Mouse (Mus musculus): ENCODE measurements around the gene Flywch1.

Flywch1 gene

GRCm38 (mm10) chr17:23744076-23744475, 27.3 kb downstream of the Flywch1 start:
- DNase-seq (ENCODE audit: inconsistent ontology term) = no peak

DNA sequence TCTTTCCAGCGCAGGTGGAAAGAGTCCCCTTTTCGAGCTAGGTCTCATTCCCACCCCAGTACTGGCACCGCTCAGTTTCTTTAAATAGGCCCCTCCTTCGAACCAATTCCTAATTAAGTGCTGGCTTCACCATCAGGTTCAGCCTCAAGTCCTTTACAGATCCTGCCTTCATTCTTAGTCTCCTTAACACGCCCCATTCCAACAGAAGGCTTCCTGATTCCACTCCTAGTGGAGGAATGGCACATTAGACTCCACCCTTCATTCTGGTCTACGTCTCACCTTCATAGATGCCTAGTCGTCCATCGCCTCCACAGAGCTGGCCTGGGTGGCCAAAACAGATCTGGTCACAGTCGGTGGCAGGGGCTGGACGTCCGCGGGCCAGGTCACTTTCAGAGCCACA, 28.5 kb downstream of the Flywch1 start:
- DNase-seq (ENCODE audit: inconsistent ontology term) = no peak

DNA sequence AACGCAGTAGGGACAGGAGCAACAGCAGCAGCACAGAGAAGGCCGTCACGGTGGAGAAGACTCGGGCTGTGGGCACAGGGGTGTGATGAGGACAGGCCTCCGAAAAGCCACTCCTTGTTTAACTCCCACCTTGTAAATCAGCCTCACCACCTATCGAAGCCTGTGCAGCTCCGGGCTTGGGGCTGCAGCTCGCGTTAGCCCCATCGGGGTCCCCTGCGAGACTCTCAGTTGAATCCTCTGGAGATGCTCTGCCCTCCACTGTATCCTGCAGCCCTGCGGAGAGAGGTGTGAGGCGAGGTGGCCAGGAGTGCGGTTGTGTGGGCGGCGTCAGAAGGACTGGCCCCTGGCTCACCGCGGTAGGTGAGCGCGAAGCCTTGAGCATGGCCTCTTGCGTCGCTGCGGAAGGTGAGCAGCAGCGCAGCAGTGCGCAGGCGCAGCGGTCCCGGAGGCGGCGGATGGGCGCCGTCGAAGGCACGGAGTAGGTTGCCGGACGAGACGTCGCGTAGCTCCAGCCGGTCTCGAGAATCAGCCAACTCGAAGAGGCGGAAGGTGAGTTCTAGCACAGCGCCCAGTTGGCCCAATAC, 29.1 kb downstream of the Flywch1 start:
- DNase-seq (ENCODE audit: inconsistent ontology term) = no peak

DNA sequence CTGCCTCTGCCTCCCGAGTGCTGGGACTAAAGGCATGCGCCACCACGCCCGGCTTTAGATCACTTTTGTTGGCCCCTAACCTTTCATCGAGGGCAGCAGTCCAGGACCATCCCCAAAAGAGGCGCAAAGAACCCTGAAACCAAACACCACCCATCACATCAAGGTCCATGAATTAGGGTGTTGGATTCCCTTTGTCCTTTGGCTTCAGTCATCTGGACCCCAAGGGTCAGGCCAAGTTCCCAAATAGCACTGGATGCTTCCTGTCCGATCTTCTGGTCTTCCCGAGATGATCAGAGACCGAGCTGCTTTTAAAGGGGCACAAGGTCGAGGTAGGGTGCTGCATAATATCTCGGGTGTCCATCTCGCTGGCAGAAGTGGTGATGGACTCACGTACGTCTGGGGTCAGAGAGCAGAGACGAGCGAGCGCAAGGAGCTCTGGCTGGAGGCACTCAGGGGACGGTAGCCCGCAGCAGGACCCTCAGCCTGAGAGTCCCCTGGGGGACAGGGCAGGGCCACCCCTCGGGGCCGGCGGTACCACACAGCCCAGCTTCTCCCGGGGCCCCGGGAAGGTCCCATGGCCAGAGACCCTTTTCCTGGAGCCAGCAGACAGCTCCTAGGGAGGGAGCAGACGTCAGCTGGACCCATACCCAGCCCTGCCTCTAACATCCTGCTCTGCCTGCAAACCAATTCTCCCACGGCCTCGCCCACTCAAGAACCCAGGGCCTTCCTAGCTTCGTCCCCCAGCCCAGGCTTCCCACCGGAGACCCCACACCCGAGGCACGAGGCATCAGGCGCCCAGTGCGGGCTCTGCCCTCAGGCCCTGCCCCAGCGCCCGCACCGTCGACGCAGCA, 29.8 kb downstream of the Flywch1 start:
- no peak for DNase-seq (ENCODE audit: inconsistent ontology term)

- no peak for DNase-seq (ENCODE audit: inconsistent ontology term)
These were observed 30.8 kb downstream of the Flywch1 start, which contains the start of gene Paqr4 for GRCm38 (mm10) chr17:23740598-23741021. Paqr4 (minus strand) TSS chr17:23740867.

DNA sequence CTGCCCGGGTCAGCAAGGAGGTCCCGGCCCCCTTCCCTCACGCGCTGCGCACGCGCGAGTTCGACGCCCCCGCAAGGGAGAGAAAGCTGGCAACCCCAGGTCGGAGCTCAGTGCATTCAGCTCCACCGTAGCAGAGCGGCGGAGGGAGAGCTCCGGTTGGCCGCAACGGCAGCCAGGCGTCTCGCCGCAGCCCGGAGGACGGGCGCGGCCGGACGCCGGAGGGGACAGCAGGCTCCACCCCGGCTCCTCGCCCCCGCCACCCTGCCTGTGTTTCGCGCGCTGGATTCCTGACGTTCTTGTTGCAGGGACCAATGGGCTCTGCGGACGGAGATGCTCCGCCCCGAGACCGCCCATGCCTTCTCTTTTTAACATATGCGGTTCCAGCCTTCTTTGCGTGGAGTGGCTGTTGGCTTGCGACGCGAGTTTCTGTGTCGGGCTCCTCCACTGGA, 31.2 kb downstream of the Flywch1 start:
- DNase-seq (ENCODE audit: inconsistent ontology term) = peak; percentile 96

GRCm38 (mm10) chr17:23739202-23740135, 31.9 kb downstream of the Flywch1 start:
- peak; percentile 60 for DNase-seq (ENCODE audit: inconsistent ontology term)

DNA sequence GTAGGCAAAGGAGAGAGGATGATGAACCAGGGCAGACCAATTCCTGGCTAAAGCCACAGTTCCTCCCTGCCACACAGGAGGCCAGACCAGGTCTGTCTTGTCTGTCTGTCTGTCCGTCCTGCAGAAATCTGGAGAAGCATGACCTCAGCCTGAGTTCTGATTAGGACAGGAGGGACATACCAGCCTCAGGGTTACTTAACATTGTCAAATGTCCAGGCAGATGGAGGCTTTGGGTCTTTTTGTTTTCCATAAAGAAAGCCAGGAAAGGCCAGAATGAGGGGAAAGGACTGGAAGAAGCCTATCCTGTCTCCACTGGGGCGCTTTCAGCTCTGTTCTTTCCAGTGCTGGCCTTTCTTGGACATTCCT, 32.6 kb downstream of the Flywch1 start:
- DNase-seq (ENCODE audit: inconsistent ontology term) = no peak

- DNase-seq (ENCODE audit: inconsistent ontology term) = no peak
These were observed 33.6 kb downstream of the Flywch1 start for GRCm38 (mm10) chr17:23737493-23738445.

DNA sequence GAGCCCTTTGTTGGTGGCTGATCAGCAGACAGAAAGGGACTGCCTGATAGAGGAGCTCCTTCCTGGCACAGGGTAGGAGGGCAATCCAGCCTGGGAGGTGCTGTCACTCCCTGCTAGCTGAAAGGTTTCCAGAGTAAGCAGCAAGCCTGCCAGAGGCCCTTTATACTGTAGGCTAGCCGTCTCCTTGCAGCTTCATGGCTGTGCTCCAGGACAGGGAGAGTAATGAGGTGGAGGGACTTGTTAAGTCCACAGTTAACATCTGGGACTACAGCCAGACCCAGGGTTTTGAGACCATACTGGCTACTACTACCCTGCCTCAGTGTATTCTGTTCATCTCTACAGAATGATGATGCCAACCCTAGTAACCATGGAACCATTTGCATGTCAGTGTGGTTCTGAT, 37.1 kb downstream of the Flywch1 start:
- DNase-seq (ENCODE audit: inconsistent ontology term) = no peak

GRCm38 (mm10) chr17:23730441-23730840, 41.0 kb downstream of the Flywch1 start:
- DNase-seq (ENCODE audit: inconsistent ontology term) = no peak

- DNase-seq (ENCODE audit: inconsistent ontology term) = peak; percentile 96
These were observed 44.7 kb downstream of the Flywch1 start for GRCm38 (mm10) chr17:23726758-23727142.

- DNase-seq (ENCODE audit: inconsistent ontology term) = peak; percentile 95
These were observed 45.2 kb downstream of the Flywch1 start, which contains the start of gene Pkmyt1 for GRCm38 (mm10) chr17:23725999-23726757. Pkmyt1 (plus strand) TSS chr17:23726336.

DNA sequence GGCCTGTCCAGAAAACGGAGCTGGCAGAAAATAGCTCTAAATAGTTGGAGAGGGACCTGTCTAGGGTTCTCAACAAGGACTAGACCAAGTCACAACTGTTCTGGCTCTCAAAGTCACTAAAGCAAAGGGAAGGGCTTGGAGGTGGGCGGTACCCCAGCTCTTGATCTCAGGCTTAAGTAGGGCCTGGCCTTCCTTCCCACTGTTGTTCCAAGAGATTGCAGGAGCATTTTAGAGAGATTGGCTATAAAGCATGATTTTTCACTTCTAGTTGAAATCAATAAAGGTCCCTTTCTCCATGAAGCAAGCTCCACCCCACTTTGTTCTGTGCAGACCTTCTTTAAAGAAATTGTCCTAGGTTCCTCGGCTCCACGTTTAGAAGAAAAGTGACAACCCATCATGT, 45.9 kb downstream of the Flywch1 start:
- DNase-seq (ENCODE audit: inconsistent ontology term) = no peak

DNA sequence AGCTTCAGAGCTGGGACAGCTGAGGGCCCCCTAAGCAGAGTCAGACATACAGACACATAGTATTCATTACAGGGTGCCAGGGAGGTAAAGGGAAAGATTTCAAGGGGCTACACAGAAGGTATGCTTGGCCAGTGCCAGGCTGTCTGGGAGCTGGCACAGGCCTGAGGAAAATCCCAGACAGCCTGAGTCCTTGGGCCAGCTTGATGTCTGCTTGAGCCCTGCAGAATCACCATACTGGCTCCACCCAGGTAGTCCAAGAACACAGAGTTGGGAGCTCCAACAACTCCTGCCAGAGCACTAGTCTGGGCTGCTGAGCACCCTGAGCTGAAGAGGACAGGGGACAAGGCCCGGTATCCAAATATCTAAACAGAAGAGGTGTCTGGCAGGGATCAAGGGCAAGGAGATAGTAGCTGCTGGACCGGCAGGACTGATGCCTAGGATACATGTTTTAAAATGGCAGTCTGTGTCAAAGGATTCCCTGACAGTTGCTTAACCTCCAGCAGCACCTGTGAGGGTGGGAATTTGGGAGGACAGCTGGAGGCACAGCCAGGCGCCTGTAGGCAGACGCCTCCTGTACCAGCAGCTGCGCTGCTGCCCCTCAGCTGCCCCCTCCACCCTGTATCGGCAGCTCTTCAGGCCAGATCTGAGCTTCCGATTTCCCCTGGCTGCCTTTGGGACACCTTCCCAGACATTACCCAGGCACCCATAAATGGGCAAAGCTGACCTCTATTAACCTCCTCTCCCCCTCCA, 48.9 kb downstream of the Flywch1 start, which contains the start of gene 1520401A03Rik:
Gene 1520401A03Rik (minus strand): TSS at position 408 of the 750 bp plus-strand sequence.
- DNase-seq (ENCODE audit: inconsistent ontology term) = no peak

DNA sequence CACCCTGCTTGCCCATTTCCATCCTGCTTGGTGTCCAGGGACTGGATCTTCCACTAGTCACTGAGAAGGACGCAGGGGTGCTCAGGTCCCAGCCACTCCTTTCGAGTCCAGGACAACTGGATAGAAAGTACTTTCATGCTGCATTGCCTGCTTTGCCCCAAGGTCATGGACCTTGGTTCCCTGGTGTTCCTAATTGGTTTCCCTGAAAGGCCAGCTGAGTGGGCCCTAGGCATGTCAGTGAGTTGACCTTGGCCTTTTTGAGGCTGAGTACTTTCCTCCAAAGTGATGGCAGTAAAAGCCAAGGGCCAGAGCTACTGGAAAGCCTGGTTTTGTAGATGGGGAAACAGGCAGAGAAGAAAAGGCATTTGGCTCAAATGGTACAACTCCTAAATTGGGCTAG, 49.5 kb downstream of the Flywch1 start:
- DNase-seq (ENCODE audit: inconsistent ontology term) = no peak

DNA sequence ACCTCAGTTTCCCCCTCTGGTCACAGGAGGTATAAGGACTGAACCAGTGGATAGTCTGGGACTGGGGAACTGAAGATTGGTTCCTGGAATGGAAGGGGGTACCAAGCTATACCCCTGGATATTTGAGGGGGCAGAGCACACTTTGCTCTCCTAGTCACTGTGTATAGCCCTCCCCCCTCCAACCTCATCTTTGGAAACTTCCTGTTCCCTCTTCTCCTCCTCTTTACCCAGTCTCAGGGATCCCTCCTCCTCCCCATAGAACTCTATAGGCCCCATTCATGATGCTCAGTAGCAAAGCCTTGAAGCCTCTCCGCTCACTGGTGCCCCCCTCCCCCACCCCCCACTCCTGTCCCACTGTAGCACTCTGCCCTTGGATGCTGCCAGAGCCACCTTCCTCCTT, 51.9 kb downstream of the Flywch1 start:
- DNase-seq (ENCODE audit: inconsistent ontology term) = no peak

DNA sequence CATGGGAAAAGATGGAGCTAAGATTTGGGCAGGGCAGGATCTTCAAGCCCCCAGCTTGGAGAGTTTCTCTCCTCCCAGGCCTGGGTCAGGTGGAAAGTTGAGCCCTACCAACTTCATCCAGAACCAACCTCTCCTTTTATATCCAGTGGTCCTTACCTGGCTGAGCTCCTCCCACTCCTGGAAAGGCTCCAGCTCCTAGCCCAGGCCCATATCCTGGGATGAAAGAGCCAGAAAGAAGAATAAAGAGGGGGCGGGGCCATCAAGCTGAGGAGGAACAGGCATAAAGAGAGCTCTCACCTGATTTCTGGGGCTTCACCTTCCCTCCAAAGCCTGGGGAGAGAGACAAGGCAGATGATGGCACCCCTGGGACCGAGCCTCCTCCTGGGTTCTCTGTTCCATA, 54.4 kb downstream of the Flywch1 start:
- DNase-seq (ENCODE audit: inconsistent ontology term) = no peak

DNA sequence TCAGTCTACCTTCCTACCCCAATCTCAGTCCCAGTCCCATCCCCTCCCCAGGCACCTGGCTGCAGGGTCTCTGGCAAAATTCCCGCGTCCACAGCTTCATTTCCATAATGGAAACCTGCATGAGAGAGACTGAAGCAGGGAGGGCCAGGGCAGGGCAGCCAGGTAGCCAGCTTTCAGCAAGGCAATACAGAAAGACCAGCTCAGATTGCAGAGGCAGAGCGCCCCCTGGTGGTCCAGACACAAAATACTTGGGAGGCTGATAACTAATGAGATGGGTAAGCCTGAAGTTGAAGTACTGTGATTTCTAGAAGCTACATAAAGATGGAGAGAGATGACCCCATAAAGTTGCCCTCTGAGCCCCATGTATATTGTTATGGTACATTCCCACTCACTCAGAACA, 65.2 kb downstream of the Flywch1 start:
- peak; percentile 62 for DNase-seq (ENCODE audit: inconsistent ontology term)
